ENCODE assay signal across 9 mouse cellular contexts in the genomic region with DNA sequence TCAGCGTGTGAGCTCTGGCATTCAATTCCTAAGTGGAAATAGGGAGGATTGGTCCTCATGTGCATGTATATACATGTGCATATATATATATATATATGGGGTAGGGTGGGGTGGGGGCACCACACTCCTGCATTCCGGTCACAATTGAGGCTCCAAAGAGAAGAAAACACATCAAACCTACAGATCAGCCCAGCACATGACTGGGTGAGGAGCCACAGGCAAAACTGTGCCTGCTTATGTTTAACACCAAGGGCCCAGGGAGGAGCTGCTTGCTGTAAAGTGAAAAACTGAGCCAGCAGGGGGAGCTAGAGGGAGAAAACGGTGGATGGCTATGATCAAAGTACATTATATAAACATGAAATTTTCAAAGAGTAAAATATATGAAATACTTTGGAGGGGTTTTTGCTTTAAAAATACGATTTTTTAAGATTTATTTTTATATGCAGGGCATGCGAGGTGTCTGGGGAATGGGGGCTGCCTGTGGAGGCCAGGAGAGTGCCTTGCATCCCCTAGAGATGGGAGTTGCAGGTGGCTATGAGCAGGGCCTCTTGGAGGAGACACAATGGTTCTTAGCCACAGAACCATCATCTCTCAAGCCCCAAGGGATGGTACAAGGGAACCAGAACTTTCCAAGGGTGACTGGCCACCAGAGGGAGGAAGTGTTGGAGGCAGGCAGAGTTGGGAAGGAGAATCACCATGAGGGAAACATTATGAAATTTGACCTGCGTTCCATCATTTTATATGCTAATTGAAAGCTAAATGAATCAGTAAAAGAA. TPM values are rescaled to one million over a fixed set of nuclear protein-coding genes. Genes with fewer than 3 reads are reported as not detected.
DNase-seq lines count a peak whose midpoint lies in the region; ATAC-seq and TF ChIP-seq lines count a peak whose summit lies in the region.
"Had no signal": no experiment of that assay in that cellular context is flagged by ENCODE, and none has a peak within 500 bp of the region (broad histone marks: within the 10 kb centered on the region; RNA-seq: fewer than 3 reads in every experiment).

No protein-coding gene starts in this region.

- no peak overlapping the region for H3K4me2 ChIP-seq in forebrain, postnatal 0 days (ENCODE audit: low read depth)
- H3K4me2 ChIP-seq in hindbrain, embryonic 14.5 days (replicated peaks): no peak overlapping the region

- peak; percentile 54; the same call in 1 of the 2 replicates for ATAC-seq in cerebellum, adult (ENCODE audit: insufficient number of reproducible peaks, low FRiP score, low TSS enrichment)
- peak; percentile 82 for ATAC-seq in forebrain, postnatal 0 days
- peak; percentile 63; the same call in 1 of the 2 replicates for ATAC-seq in hindbrain, embryonic 14.5 days (ENCODE audit: low FRiP score)

- TF ChIP-seq CTCF in forebrain, postnatal 0 days (IDR thresholded peaks at IDR 0.05; ENCODE audit: low read depth): peak; percentile 76

- no peaks in the 10 kb centered on the region for H3K9me3 ChIP-seq in forebrain, postnatal 0 days (ENCODE audit: low read length)
- H3K9me3 ChIP-seq in hindbrain, embryonic 14.5 days (ENCODE audit: control insufficient read depth, low read length): no peaks in the 10 kb centered on the region
- H3K9me3 ChIP-seq: megakaryocyte, embryonic 14.5 days had no signal

- no peak overlapping the region for H3K4me3 ChIP-seq in forebrain, postnatal 0 days (ENCODE audit: low read depth, low read length)
- no peak overlapping the region for H3K4me3 ChIP-seq in hindbrain, embryonic 14.5 days (replicated peaks; ENCODE audit: low read length)

- WGBS in forebrain, postnatal 0 days: 29% methylated on average over 6 of the region's 6 CpGs
- 38% methylated on average over 6 of the region's 6 CpGs for WGBS in hindbrain, embryonic 14.5 days

- no peaks in the 10 kb centered on the region for H3K4me1 ChIP-seq in forebrain, postnatal 0 days (ENCODE audit: insufficient read depth)
- no peaks in the 10 kb centered on the region; the same call in 1 of the 2 replicates for H3K4me1 ChIP-seq in hindbrain, embryonic 14.5 days (replicated peaks; ENCODE audit: control insufficient read depth, insufficient read depth, low read length)

- no peaks in the 10 kb centered on the region for H3K27me3 ChIP-seq in forebrain, postnatal 0 days (ENCODE audit: insufficient read depth, low read length)
- no peaks in the 10 kb centered on the region for H3K27me3 ChIP-seq in hindbrain, embryonic 14.5 days (ENCODE audit: control insufficient read depth, insufficient read depth, low read length)

- H3K9ac ChIP-seq in forebrain, postnatal 0 days: no peak overlapping the region
- H3K9ac ChIP-seq in hindbrain, embryonic 14.5 days: no peak overlapping the region

- DNase-seq in MN1 (ENCODE audit: low spot score): peak; percentile 78
- peak; percentile 90 for DNase-seq in forebrain, postnatal 0 days
- peak; percentile 89 for DNase-seq in hindbrain, embryonic 14.5 days (ENCODE audit: low spot score)
- peak; percentile 91 to 92 for DNase-seq in layer of hippocampus, postnatal 10 days (ENCODE audit: low spot score in 2 of 2)
- DNase-seq in lung, postnatal 10 days: peak; percentile 91
- DNase-seq in retina, postnatal 1 day: peak; percentile 86
- DNase-seq in urinary bladder, postnatal 25 days (ENCODE audit: low spot score): peak; percentile 81

- no peak overlapping the region for H3K27ac ChIP-seq in forebrain, postnatal 0 days (ENCODE audit: low read depth, low read length)
- H3K27ac ChIP-seq in hindbrain, embryonic 14.5 days: no peak overlapping the region

- H3K36me3 ChIP-seq in forebrain, postnatal 0 days (ENCODE audit: insufficient read depth): no peaks in the 10 kb centered on the region
- H3K36me3 ChIP-seq in hindbrain, embryonic 14.5 days (replicated peaks; ENCODE audit: control insufficient read depth, insufficient read depth): no peaks in the 10 kb centered on the region

RNA-seq across cellular contexts. Expression of a gene that starts 38.4 kb away (rescaled TPM):
- total RNA-seq in forebrain, postnatal 0 days (2014; rRNA removed): not detected in 2 replicates
- 0.06 TPM in 1 of 2 replicates, not detected in the other for polyA plus RNA-seq in forebrain, postnatal 0 days (2015; fragmentation: Nextera tagmentation; extraction: Ambion mirVana)
- polyA plus RNA-seq in hindbrain, embryonic 14.5 days (2014; fragmentation: Nextera tagmentation; extraction: Ambion mirVana): 0.07 TPM in 1 of 2 replicates, not detected in the other
- under 1 TPM; 0.09 to 0.14 TPM for total RNA-seq in layer of hippocampus, postnatal 10 days (2021)
